Mouse (Mus musculus) effector memory CD4-positive, alpha-beta T cell, adult 7 months (primary cell): ENCODE data around the gene Ckap2l. TPM values are rescaled to one million over a fixed set of nuclear protein-coding genes. Genes with fewer than 3 reads are reported as not detected.

Source experiments
- polyA plus RNA-seq: library from polyadenylated mRNA; unstranded; fragments of 100-300 nt; shearing (Covaris generic); gene quantifications from one replicate; pipeline ENCODE4 v1.2.1, GENCODE M21; 2017

The Ckap2l gene
- 1.5 TPM for polyA plus RNA-seq

GRCm38 (mm10) chr2:129296671-129297588 lies at the start of gene Ckap2l:
TSS of gene Ckap2l (minus strand) at chr2:129297212.

GRCm38 (mm10) chr2:129309836-129310235 lies 12.8 kb upstream of the Ckap2l start, which contains the start of gene Il1a:
TSS of gene Il1a (minus strand) at chr2:129309972.

Other genes with a start within 250 kb of the Ckap2l start
- gene Vinac1, start 249.0 kb downstream of the Ckap2l start, polyA plus RNA-seq, result not detected
- 2.3 TPM for gene Ttl, start 231.3 kb downstream of the Ckap2l start, polyA plus RNA-seq
- gene Polr1b, start 196.2 kb downstream of the Ckap2l start, polyA plus RNA-seq, result 25.5 TPM
- 9.7 TPM for gene Chchd5, start 167.5 kb downstream of the Ckap2l start, polyA plus RNA-seq
- 149 TPM for gene Slc20a1, start 98.4 kb downstream of the Ckap2l start, polyA plus RNA-seq
- gene Il1a, start 12.8 kb upstream of the Ckap2l start, polyA plus RNA-seq, result not detected
- not detected for gene Il1b, start 73.9 kb upstream of the Ckap2l start, polyA plus RNA-seq
- gene F830045P16Rik, start 239.4 kb upstream of the Ckap2l start, polyA plus RNA-seq, result not detected